Mouse (Mus musculus) megakaryocyte, embryonic 14.5 days (primary cell): ENCODE data around the gene Mrpl51. TPM values are rescaled to one million over a fixed set of nuclear protein-coding genes. Genes with fewer than 3 reads are reported as not detected.
A peak's percentile ranks its signal among the peaks of the same experiment; 100 is the strongest.

ENCODE experiments used
- H3K27me3 ChIP-seq: replicated peaks from 2 replicates; pipeline ENCODE3; 2012; ENCODE audit warnings: inconsistent platforms
- H3K36me3 ChIP-seq: replicated peaks from 2 replicates; pipeline ENCODE3; 2012; ENCODE audit warnings: low read length, inconsistent platforms, mixed read lengths
- H3K4me1 ChIP-seq: 2 replicates; pipeline ENCODE4 v1.6.1; 2012; ENCODE audit warnings: inconsistent platforms
- H3K4me3 ChIP-seq: replicated peaks from 2 replicates; pipeline ENCODE3; 2012; ENCODE audit warnings: moderate library complexity, mild to moderate bottlenecking, inconsistent platforms
- H3K9me3 ChIP-seq: 2 replicates; pipeline ENCODE4 v1.6.1; 2012; ENCODE audit warnings: inconsistent platforms
- FLI1 ChIP-seq: IDR thresholded peaks from 2 replicates; pipeline ENCODE4 v1.6.1; 2012; ENCODE audit warnings: low read length, inconsistent platforms, mixed read lengths
- GATA1 ChIP-seq: IDR thresholded peaks from 3 replicates; pipeline ENCODE4 v1.6.1; 2012; ENCODE audit warnings: mixed read lengths, low read length, inconsistent platforms, borderline replicate concordance
- polyA plus RNA-seq: library from polyadenylated mRNA; stranded (reverse); fragments of >175 nt; gene quantifications from 2 replicates; pipeline ENCODE4 v1.2.3, GENCODE M21; 2012; ENCODE audit warnings: low replicate concordance; ENCODE audit not compliant: insufficient read depth

The Mrpl51 gene
- polyA plus RNA-seq, 1 experiment, result 124 TPM

GRCm38 (mm10) chr6:125190816-125191215, 785 bp upstream of the Mrpl51 start:
- H3K36me3 ChIP-seq, result peaks cover 57% of the 10 kb centered on the region

GRCm38 (mm10) chr6:125192016-125192714, 564 bp downstream of the Mrpl51 start:
- Histone ChIP-seq H3K27me3 (no peaks in the 10 kb centered on the region), H3K4me1 (peaks cover 33% of the 10 kb centered on the region), H3K9me3 (no peaks in the 10 kb centered on the region), H3K4me3 (peak overlapping the region; percentile 99), H3K36me3 (peaks cover 53% of the 10 kb centered on the region)
- TF ChIP-seq GATA1, result no peak

More at GRCm38 (mm10) chr6:125190816-125191215, 785 bp upstream of the Mrpl51 start:
- TF ChIP-seq GATA1, result no peak
- no peak for TF ChIP-seq FLI1
- Histone ChIP-seq H3K4me3 (peak overlapping the region; percentile 99), H3K9me3 (no peaks in the 10 kb centered on the region), H3K4me1 (peaks cover 34% of the 10 kb centered on the region), H3K27me3 (no peaks in the 10 kb centered on the region)

GRCm38 (mm10) chr6:125192841-125193240, 1.2 kb downstream of the Mrpl51 start:
- TF ChIP-seq GATA1 (no peak), FLI1 (no peak)
- Histone ChIP-seq H3K9me3 (no peaks in the 10 kb centered on the region), H3K27me3 (no peaks in the 10 kb centered on the region), H3K36me3 (peaks cover 47% of the 10 kb centered on the region), H3K4me3 (peak overlapping the region; percentile 99), H3K4me1 (peaks cover 27% of the 10 kb centered on the region)

- no peaks in the 10 kb centered on the region for H3K9me3 ChIP-seq
- peaks cover 44% of the 10 kb centered on the region for H3K36me3 ChIP-seq
- peaks cover 27% of the 10 kb centered on the region for H3K4me1 ChIP-seq
- no peak for TF ChIP-seq GATA1
- no peak for TF ChIP-seq FLI1
- H3K4me3 ChIP-seq, result peak overlapping the region; percentile 84
- no peaks in the 10 kb centered on the region for H3K27me3 ChIP-seq
Observed at GRCm38 (mm10) chr6:125193390-125193789, 1.8 kb downstream of the Mrpl51 start.

- peaks cover 20% of the 10 kb centered on the region for H3K4me1 ChIP-seq
- H3K9me3 ChIP-seq, result no peaks in the 10 kb centered on the region
- TF ChIP-seq GATA1 (no peak), FLI1 (no peak)
- no peak overlapping the region for H3K4me3 ChIP-seq
- H3K27me3 ChIP-seq, result no peaks in the 10 kb centered on the region
- H3K36me3 ChIP-seq, result peaks cover 31% of the 10 kb centered on the region
Observed at GRCm38 (mm10) chr6:125195541-125196075, 4.0 kb downstream of the Mrpl51 start.

- TF ChIP-seq GATA1, result no peak
- no peak for TF ChIP-seq FLI1
- H3K27me3 ChIP-seq, result no peaks in the 10 kb centered on the region
- no peaks in the 10 kb centered on the region for H3K9me3 ChIP-seq
- H3K4me1 ChIP-seq, result peaks cover 17% of the 10 kb centered on the region
- no peak overlapping the region for H3K4me3 ChIP-seq
- peaks cover 31% of the 10 kb centered on the region for H3K36me3 ChIP-seq
Observed at GRCm38 (mm10) chr6:125196301-125196700, 4.7 kb downstream of the Mrpl51 start.

- H3K36me3 ChIP-seq, result peaks cover 31% of the 10 kb centered on the region
- peaks cover 17% of the 10 kb centered on the region for H3K4me1 ChIP-seq
- H3K4me3 ChIP-seq, result no peak overlapping the region
- no peaks in the 10 kb centered on the region for H3K9me3 ChIP-seq
- no peak for TF ChIP-seq FLI1
- no peaks in the 10 kb centered on the region for H3K27me3 ChIP-seq
Observed at GRCm38 (mm10) chr6:125197166-125197565, 5.6 kb downstream of the Mrpl51 start.

- Histone ChIP-seq H3K9me3 (peaks cover 7% of the 10 kb centered on the region), H3K27me3 (peaks cover 2% of the 10 kb centered on the region), H3K36me3 (no peaks in the 10 kb centered on the region), H3K4me1 (peaks cover 10% of the 10 kb centered on the region), H3K4me3 (no peak overlapping the region)
- no peak for TF ChIP-seq GATA1
- TF ChIP-seq FLI1, result no peak
Observed at GRCm38 (mm10) chr6:125210436-125210835, 18.8 kb downstream of the Mrpl51 start.

- H3K27me3 ChIP-seq, result no peaks in the 10 kb centered on the region
- peaks cover 1% of the 10 kb centered on the region for H3K36me3 ChIP-seq
- no peak overlapping the region for H3K4me3 ChIP-seq
- peaks cover 23% of the 10 kb centered on the region for H3K4me1 ChIP-seq
- TF ChIP-seq GATA1, result no peak
- no peak for TF ChIP-seq FLI1
- H3K9me3 ChIP-seq, result peaks cover 7% of the 10 kb centered on the region
Observed at GRCm38 (mm10) chr6:125212621-125213020, 21.0 kb downstream of the Mrpl51 start.

GRCm38 (mm10) chr6:125213129-125213528, 21.5 kb downstream of the Mrpl51 start:
- no peak overlapping the region for H3K4me3 ChIP-seq
- TF ChIP-seq GATA1 (no peak), FLI1 (no peak)
- H3K27me3 ChIP-seq, result no peaks in the 10 kb centered on the region
- H3K4me1 ChIP-seq, result peaks cover 23% of the 10 kb centered on the region
- H3K36me3 ChIP-seq, result peaks cover 7% of the 10 kb centered on the region
- peaks cover 7% of the 10 kb centered on the region for H3K9me3 ChIP-seq

- Histone ChIP-seq H3K27me3 (no peaks in the 10 kb centered on the region), H3K36me3 (peaks cover 12% of the 10 kb centered on the region), H3K4me1 (peaks cover 29% of the 10 kb centered on the region), H3K4me3 (no peak overlapping the region), H3K9me3 (peaks cover 7% of the 10 kb centered on the region)
- TF ChIP-seq FLI1, result no peak
- no peak for TF ChIP-seq GATA1
Observed at GRCm38 (mm10) chr6:125213715-125214114, 22.1 kb downstream of the Mrpl51 start.
